Comparison of ENCODE assay signal across 9 mouse cellular contexts in genomic region chr17:25796211-25796771, GRCm38 (mm10). TPM values are rescaled to one million over a fixed set of nuclear protein-coding genes. Genes with fewer than 3 reads are reported as not detected.
DNase-seq lines count a peak whose midpoint lies in the region; ATAC-seq and TF ChIP-seq lines count a peak whose summit lies in the region.
"Had no signal": no experiment of that assay in that cellular context is flagged by ENCODE, and none has a peak within 500 bp of the region (broad histone marks: within the 10 kb centered on the region; RNA-seq: fewer than 3 reads in every experiment).

No protein-coding gene starts in this region.

- H3K27me3 ChIP-seq in heart, embryonic 11.5 days (ENCODE audit: control insufficient read depth, insufficient read depth, low read length) = no peaks in the 10 kb centered on the region
- H3K27me3 ChIP-seq in neural tube, embryonic 11.5 days (ENCODE audit: control insufficient read depth, insufficient read depth, low read length) = no peaks in the 10 kb centered on the region

- H3K4me2 ChIP-seq in heart, embryonic 11.5 days = peak overlapping the region; percentile 99
- peak overlapping the region; percentile 96 for H3K4me2 ChIP-seq in neural tube, embryonic 11.5 days (ENCODE audit: low read depth)

- intact Hi-C loops in left cerebral cortex, adult 2 months (cut with DNase I) = no loop called here

- H3K36me3 ChIP-seq in heart, embryonic 11.5 days (ENCODE audit: control insufficient read depth, insufficient read depth, low read length) = no peaks in the 10 kb centered on the region
- H3K36me3 ChIP-seq in neural tube, embryonic 11.5 days (ENCODE audit: control insufficient read depth, insufficient read depth, low read length) = 0 out of 2 replicates have a peak, but pooled peaks cover 2% of the 10 kb centered on the region

- under 1% methylated on average over 37 of the region's 37 CpGs for WGBS in bone marrow, adult 2 months
- WGBS in heart, embryonic 11.5 days (ENCODE audit: insufficient replicate concordance) = 1% methylated on average over 37 of the region's 37 CpGs
- WGBS in neural tube, embryonic 11.5 days = under 1% methylated on average over 37 of the region's 37 CpGs

- DNase-seq in left cerebral cortex, adult 2 months (ENCODE audit: extremely low spot score in 1 of 2, low spot score in 2 of 2) = no peak
- no peak for DNase-seq in left cerebral cortex, adult 11 months (ENCODE audit: low spot score)
- peak; percentile 52 to 72 for DNase-seq in kidney, postnatal 36 days
- DNase-seq in neural tube, embryonic 11.5 days (ENCODE audit: low spot score) = no peak
- DNase-seq in urinary bladder, postnatal 14 days (ENCODE audit: low spot score) = no peak

- no peak for TF ChIP-seq CTCF in left cerebral cortex, adult 2 months (IDR thresholded peaks at IDR 0.05)
- no peak for TF ChIP-seq CTCF in bone marrow, adult 2 months (IDR thresholded peaks at IDR 0.05; ENCODE audit: control insufficient read depth, insufficient read depth, low read length)

- peak overlapping the region; percentile 68 for H3K9ac ChIP-seq in heart, embryonic 11.5 days (ENCODE audit: low read depth, low read length)
- H3K9ac ChIP-seq in neural tube, embryonic 11.5 days (ENCODE audit: low read length) = peak overlapping the region; percentile 84

- peaks cover 6% of the 10 kb centered on the region for H3K4me1 ChIP-seq in bone marrow, adult 2 months (ENCODE audit: control insufficient read depth, insufficient read depth, low read length)
- peaks cover 25% of the 10 kb centered on the region for H3K4me1 ChIP-seq in heart, embryonic 11.5 days (ENCODE audit: control insufficient read depth, insufficient read depth, low read length)
- peaks cover 43% of the 10 kb centered on the region for H3K4me1 ChIP-seq in neural tube, embryonic 11.5 days (ENCODE audit: control insufficient read depth, insufficient read depth, low read length)

- TF ChIP-seq POLR2A in bone marrow, adult 2 months (IDR thresholded peaks at IDR 0.05; ENCODE audit: borderline replicate concordance, control insufficient read depth, low read depth, low read length) = no peak

- peak overlapping the region; percentile 76 for H3K27ac ChIP-seq in left cerebral cortex, adult 2 months
- H3K27ac ChIP-seq in bone marrow, adult 2 months (ENCODE audit: control insufficient read depth, insufficient read depth, low read depth, low read length, poor library complexity) = peak overlapping the region; percentile 22; the same call in 1 of the 2 replicates
- no peak overlapping the region for H3K27ac ChIP-seq in heart, embryonic 11.5 days (ENCODE audit: low read depth, low read length)
- H3K27ac ChIP-seq in neural tube, embryonic 11.5 days (ENCODE audit: low read depth, low read length) = peak overlapping the region; percentile 88

- H3K4me3 ChIP-seq in left cerebral cortex, adult 2 months = peak overlapping the region; percentile 53
- H3K4me3 ChIP-seq in bone marrow, adult 2 months (replicated peaks; ENCODE audit: control insufficient read depth, low read depth, low read length) = peak overlapping the region; percentile 67
- peak overlapping the region; percentile 55 for H3K4me3 ChIP-seq in heart, embryonic 11.5 days (ENCODE audit: low read depth, low read length)
- H3K4me3 ChIP-seq in neural tube, embryonic 11.5 days (ENCODE audit: low read depth, low read length) = peak overlapping the region; percentile 83

- no peak for ATAC-seq in heart, embryonic 11.5 days (replicated peaks; ENCODE audit: insufficient number of reproducible peaks, low FRiP score, low TSS enrichment)
- ATAC-seq in neural tube, embryonic 11.5 days (ENCODE audit: insufficient read depth, low FRiP score, low TSS enrichment) = no peak
- ATAC-seq in inflammation-experienced regulatory T-cells, adult 6 months = no peak

- no peaks in the 10 kb centered on the region for H3K9me3 ChIP-seq in heart, embryonic 11.5 days (replicated peaks; ENCODE audit: control insufficient read depth, low read length)
- no peaks in the 10 kb centered on the region for H3K9me3 ChIP-seq in neural tube, embryonic 11.5 days (ENCODE audit: control insufficient read depth, low read length)

RNA-seq across cellular contexts. Expression of gene Metrn, which starts 0.6 kb away (rescaled TPM):
- 10 to 100 TPM; 72.3 to 88.2 TPM for total RNA-seq in left cerebral cortex, adult 2 months (2021)
- 38.6 and 74.8 TPM in 2 replicates for polyA plus RNA-seq in bone marrow, adult 2 months (2011; ENCODE audit: insufficient read depth, insufficient read length, low replicate concordance, missing spikeins)
- polyA plus RNA-seq in heart, embryonic 11.5 days (2014; fragmentation: Nextera tagmentation; extraction: Ambion mirVana) = 6.2 and 8.3 TPM in 2 replicates
- polyA plus RNA-seq in neural tube, embryonic 11.5 days (2014; fragmentation: Nextera tagmentation; extraction: Ambion mirVana) = 29.4 and 38.8 TPM in 2 replicates
- polyA plus RNA-seq in inflammation-experienced regulatory T-cells, adult 6 months (2017; shearing (Covaris generic)) = 1 to 10 TPM; 3.3 to 5.7 (median 5.6) TPM

RNA-seq across cellular contexts. Expression of gene AC134908.4, which starts 0.8 kb away (rescaled TPM):
- total RNA-seq in left cerebral cortex, adult 2 months (2021) = 1 to 10 TPM in 1 of 2 experiments, not detected in 1; 1.4 TPM
- polyA plus RNA-seq in bone marrow, adult 2 months (2011; ENCODE audit: insufficient read depth, insufficient read length, low replicate concordance, missing spikeins) = 4.6 TPM in 1 of 2 replicates, not detected in the other
- 0.29 TPM in 1 of 2 replicates, not detected in the other for polyA plus RNA-seq in heart, embryonic 11.5 days (2014; fragmentation: Nextera tagmentation; extraction: Ambion mirVana)
- polyA plus RNA-seq in neural tube, embryonic 11.5 days (2014; fragmentation: Nextera tagmentation; extraction: Ambion mirVana) = 0.78 TPM in 1 of 2 replicates, not detected in the other
- not detected for polyA plus RNA-seq in inflammation-experienced regulatory T-cells, adult 6 months (2017; shearing (Covaris generic))

RNA-seq across cellular contexts. Expression of gene Fam173a, which starts 3.6 kb away (rescaled TPM):
- total RNA-seq in left cerebral cortex, adult 2 months (2021) = 10 to 100 TPM; 84.9 to 85.1 TPM
- 33.4 and 149 TPM in 2 replicates for polyA plus RNA-seq in bone marrow, adult 2 months (2011; ENCODE audit: insufficient read depth, insufficient read length, low replicate concordance, missing spikeins)
- polyA plus RNA-seq in heart, embryonic 11.5 days (2014; fragmentation: Nextera tagmentation; extraction: Ambion mirVana) = 71.8 and 74.0 TPM in 2 replicates
- polyA plus RNA-seq in neural tube, embryonic 11.5 days (2014; fragmentation: Nextera tagmentation; extraction: Ambion mirVana) = 65.7 and 66.6 TPM in 2 replicates
- 100 to 1,000 TPM; 158 to 288 (median 193) TPM for polyA plus RNA-seq in inflammation-experienced regulatory T-cells, adult 6 months (2017; shearing (Covaris generic))

RNA-seq across cellular contexts. Expression of gene Ccdc78, which starts 9.9 kb away (rescaled TPM):
- not detected for total RNA-seq in left cerebral cortex, adult 2 months (2021)
- polyA plus RNA-seq in bone marrow, adult 2 months (2011; ENCODE audit: insufficient read depth, insufficient read length, low replicate concordance, missing spikeins) = not detected in 2 replicates
- 0.13 TPM in 1 of 2 replicates, not detected in the other for polyA plus RNA-seq in heart, embryonic 11.5 days (2014; fragmentation: Nextera tagmentation; extraction: Ambion mirVana)
- 0.15 and 0.34 TPM in 2 replicates for polyA plus RNA-seq in neural tube, embryonic 11.5 days (2014; fragmentation: Nextera tagmentation; extraction: Ambion mirVana)
- under 1 TPM in 2 of 3 experiments, not detected in 1; 0.50 to 0.75 TPM for polyA plus RNA-seq in inflammation-experienced regulatory T-cells, adult 6 months (2017; shearing (Covaris generic))
- total RNA-seq: adrenal gland, adult 18-20 months had no signal

RNA-seq across cellular contexts. Expression of gene Haghl, which starts 10.8 kb away (rescaled TPM):
- total RNA-seq in left cerebral cortex, adult 2 months (2021) = 100 to 1,000 TPM; 112 to 123 TPM
- 26.2 and 45.8 TPM in 2 replicates for polyA plus RNA-seq in bone marrow, adult 2 months (2011; ENCODE audit: insufficient read depth, insufficient read length, low replicate concordance, missing spikeins)
- 47.2 and 52.3 TPM in 2 replicates for polyA plus RNA-seq in heart, embryonic 11.5 days (2014; fragmentation: Nextera tagmentation; extraction: Ambion mirVana)
- 74.6 and 77.3 TPM in 2 replicates for polyA plus RNA-seq in neural tube, embryonic 11.5 days (2014; fragmentation: Nextera tagmentation; extraction: Ambion mirVana)
- 10 to 100 TPM; 23.1 to 41.8 (median 31.1) TPM for polyA plus RNA-seq in inflammation-experienced regulatory T-cells, adult 6 months (2017; shearing (Covaris generic))

Comparison
In these comparisons a context has a peak if more than half of its experiments do, and no peak if none do; other contexts are left out.
1. DNase-seq: peak in kidney, postnatal 36 days (2 of 2); none in left cerebral cortex, adult 2 months (0 of 2), left cerebral cortex, adult 11 months (single experiment), neural tube, embryonic 11.5 days (single experiment) and urinary bladder, postnatal 14 days (single experiment).
2. Peak in every context shown above with its lines, with median percentiles within 50 percentile points of each other: H3K4me3 ChIP-seq.